Mouse (Mus musculus): ENCODE measurements around the gene Gphn. TPM values are rescaled to one million over a fixed set of nuclear protein-coding genes. Genes with fewer than 3 reads are reported as not detected.

The Gphn gene
- total RNA-seq (2023): 12.4 TPM

DNA sequence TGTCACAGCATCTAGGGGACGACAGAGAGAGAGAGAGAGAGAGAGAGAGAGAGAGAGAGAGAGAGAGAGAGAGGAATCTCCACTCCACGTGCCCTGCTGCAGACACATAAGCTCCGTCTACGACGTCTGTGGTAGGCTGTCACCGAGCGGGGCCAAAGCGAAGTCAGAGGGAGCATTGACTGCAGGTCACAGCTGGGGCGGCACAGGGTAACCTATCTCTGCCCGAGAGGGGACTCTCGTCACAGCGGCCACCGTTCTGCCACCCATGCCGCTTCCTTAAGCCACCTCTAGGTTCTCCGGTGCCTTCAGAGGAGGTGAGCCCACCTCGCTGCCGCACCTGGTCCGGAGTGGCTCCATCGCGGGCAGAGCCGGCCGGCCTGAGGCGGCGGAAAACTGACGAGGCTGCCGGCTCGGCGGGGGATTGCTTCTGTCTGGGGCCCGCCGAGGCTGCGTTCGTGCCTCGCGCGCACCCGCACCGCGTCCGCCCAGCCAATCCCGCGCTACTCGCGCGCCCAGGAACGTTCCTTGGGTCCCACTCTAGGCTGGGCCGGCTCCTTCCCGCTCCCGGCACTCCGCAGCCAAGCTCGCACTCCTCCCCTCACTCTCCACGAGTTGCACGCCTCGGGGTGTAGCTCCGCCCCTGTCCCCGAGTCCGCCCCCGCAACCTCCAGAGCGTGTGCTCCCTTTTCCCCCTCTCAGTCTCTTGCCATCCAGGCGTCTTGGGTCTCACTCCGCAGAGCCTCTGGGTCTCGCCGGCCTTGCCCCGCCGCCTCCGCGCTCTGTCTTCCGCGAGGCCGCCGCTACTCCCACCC is at the start of gene Gphn:
Gphn (plus strand) TSS at position 673 of the 812 bp plus-strand sequence.

DNA sequence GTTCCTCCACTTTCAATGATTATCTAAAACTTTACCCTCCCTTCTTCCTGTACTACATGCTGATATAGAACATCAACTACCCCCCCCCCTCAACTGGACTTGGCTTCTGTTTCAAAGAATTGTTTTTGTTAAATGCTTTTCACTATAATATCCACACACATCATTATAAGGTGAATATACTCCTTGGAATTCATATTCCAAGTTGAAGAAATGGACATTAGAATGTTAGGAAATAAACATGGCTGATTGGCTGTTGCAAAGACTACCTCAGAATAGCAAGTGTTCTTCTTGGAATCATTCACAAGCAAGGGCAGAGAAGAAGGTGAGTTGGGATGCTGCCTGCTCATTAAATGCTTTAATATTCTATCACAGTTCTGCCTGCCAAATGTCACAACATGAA is 32.2 kb upstream of the Gphn start, which contains the start of gene Gm6657:
Gm6657 (plus strand) TSS at position 301 of the 400 bp plus-strand sequence.

DNA sequence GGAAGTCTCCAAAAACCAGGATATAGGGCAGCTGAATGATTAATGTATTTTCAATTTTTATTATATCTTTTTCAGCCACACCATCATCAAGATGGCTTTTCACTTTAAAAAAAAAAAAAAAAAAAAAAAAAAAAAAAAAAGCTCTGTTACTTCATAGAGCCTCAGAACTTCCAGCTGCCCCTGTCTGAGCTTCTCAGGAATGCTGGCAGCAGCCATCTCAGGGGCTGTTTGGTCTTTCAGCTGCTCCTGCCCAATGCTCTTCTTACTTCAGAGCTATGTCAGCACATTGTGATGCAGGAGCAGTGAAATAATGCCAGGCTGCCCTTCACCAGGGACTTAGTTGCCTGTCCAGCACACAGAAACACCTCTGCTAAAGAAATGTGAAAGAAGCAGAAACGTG is 465.1 kb downstream of the Gphn start, which contains the start of gene Fam71d:
Fam71d (plus strand) TSS at position 211 of the 400 bp plus-strand sequence.

Other genes starting within 250 kb of the Gphn start
- not detected for gene Gm6657, start 32.1 kb upstream of the Gphn start, total RNA-seq (2023)